Mouse (Mus musculus) thymus, adult 2 months (tissue): ENCODE measurements around the gene Pbdc1.

Experiments used
- CTCF ChIP-seq: fragments of 200-500 bp; IDR thresholded peaks from 2 replicates; pipeline ENCODE4 v1.5.1; 2012; ENCODE audit warnings: mild to moderate bottlenecking, control low read depth, low read length, moderate library complexity, borderline replicate concordance; ENCODE audit not compliant: control insufficient read depth, poor library complexity, insufficient read depth; ENCODE audit errors: extremely low read depth
- POLR2A ChIP-seq: fragments of 200-500 bp; IDR thresholded peaks from 2 replicates; pipeline ENCODE4 v1.6.1; 2012; ENCODE audit warnings: mild to moderate bottlenecking, low read length, control low read depth, moderate library complexity; ENCODE audit not compliant: control insufficient read depth, poor library complexity, insufficient read depth; ENCODE audit errors: extremely low read depth

DNA sequence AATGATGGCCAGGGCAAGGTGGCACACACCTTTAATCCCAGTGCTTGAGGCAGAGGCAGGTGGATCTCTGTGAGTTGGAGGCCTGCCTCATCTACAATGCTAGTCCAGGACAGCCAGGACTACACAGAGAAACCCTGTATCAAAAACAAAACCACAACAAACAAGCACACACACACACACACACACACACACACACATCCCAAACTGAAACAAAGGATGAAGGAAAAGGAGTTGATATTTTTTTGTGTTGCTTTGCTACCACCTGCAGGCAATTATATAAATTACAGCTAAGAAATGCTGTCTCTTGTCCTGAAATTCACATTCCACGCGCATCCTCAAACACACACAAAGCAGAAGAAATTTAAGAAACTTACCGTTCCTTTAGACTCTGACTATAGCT lies 41.9 kb upstream of the Pbdc1 start:
- TF ChIP-seq POLR2A (no peak), CTCF (no peak)
